Mouse (Mus musculus) hematopoietic stem cell, adult 5-6 weeks (primary cell): Measurements from ENCODE around the gene Mbd6. TPM values are rescaled to one million over a fixed set of nuclear protein-coding genes. Genes with fewer than 3 reads are reported as not detected.

Experiments used
- ATAC-seq, 2 experiments: fragments of 125-278 bp in 1 of 2; replicated peaks in 1 of 2; 2 replicates each; pipeline ENCODE4 v1.8.0; 2016 to 2017; ENCODE audit warnings: inconsistent platforms in 2 of 2, mild to moderate bottlenecking in 2 of 2, moderate number of reproducible peaks in 2 of 2, low read depth in 1 of 2, moderate TSS enrichment in 1 of 2; ENCODE audit not compliant: low FRiP score in 2 of 2, poor library complexity in 2 of 2, severe bottlenecking in 2 of 2, insufficient read depth in 1 of 2, low TSS enrichment in 1 of 2
- total RNA-seq: library from RNA; stranded (forward); fragments of 172-1452, 232-1000 nt; gene quantifications from 2 replicates; pipeline ENCODE4 v1.2.3, GENCODE M21; 2017

Gene Mbd6
- total RNA-seq, 1 experiment from 2014 or later, result 5.9 TPM

DNA sequence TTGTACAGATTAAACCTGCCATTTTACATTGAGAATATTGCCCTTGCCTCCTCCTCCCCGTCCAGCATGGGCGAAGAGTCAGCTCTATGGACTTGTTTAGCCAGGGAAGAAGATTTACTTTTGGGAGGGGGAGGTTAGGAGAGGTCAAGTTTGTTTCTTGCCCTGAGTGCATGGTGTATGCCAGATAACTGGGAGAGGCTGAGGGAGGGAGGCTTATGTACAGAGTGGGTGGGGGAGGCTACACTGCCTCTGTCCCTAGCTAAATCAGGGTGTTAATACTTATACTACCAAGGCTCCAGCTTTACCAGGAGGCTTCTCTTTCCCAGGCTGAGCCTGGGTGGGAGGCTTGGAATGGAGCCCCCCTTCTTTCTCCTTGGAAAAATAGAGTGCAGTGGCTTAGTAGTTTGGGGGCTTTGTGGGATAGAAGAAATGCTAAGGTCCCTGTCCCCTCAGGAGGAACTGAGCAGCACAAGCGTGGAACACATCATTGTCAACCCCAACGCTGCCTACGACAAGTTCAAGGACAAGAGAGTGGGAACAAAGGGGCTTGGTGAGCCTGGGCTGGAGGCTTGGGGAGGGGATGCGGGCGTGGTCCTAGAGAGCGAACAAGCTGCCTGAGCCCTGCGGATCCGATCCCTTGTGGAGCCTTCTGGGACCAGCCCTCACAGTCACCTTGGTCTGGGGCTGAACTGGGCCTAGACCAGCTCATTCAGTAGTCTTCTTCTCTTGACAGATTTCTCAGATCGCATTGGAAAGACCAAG lies 14.4 kb downstream of the Mbd6 start:
- no peak for ATAC-seq

DNA sequence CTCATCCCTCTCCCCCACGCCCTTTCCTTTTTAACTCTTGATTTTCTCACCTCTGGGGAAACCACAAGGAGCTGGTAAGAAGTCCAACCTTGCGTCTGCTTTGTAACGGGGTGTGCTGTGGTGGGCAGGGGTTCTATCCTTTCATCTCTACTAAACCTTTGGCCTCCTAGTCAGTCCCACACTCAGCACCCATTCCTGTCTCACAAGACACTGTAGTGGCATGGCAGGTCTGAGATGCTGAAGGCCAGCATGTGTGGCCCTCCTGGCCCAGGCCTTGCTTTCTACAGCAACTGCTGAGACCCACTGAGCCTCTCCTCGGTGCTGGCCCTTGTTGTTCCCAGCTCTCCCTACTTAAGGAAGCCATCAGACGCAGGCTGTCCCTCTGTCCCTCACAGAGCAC lies 16.4 kb downstream of the Mbd6 start:
- no peak for ATAC-seq

DNA sequence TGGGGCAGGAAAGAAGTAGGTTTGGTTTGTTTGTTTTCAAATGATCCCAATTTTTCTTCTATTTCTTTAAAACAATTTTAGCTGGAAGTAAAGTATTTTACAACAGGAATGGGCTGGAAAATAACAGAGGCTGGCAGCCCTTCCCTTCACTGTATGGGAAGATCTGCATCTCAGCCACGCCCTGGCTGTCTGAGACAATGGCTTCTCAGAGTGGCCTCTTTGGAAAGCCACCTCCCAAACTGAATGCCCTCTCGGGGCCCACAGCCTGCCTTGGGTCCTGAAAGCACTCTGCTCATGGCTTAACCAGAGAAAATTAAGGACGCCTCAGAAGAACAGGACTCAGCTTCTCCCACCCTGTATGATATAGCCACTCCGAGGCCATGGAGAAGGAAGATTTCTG lies 18.9 kb downstream of the Mbd6 start:
- no peak for ATAC-seq

DNA sequence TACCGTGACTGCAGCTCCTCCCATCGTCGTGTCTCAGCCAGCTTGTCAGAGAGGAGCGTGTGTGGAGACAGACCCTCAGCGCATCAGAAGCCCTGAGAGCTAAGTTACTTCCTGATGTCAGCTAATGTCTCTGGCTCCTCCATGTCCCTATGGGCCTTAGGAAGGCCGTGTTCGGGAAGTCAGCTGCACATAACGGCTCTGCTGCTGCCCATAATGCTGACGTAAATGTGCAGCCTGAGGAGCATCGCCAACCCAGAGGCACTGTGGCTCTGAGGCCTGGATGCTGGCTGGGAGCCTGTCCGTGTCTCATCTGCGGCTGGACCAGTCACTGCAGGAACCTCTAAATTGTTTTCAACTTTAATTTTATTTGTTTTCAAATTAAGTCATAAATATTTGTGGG lies 19.8 kb downstream of the Mbd6 start:
- ATAC-seq, result no peak

DNA sequence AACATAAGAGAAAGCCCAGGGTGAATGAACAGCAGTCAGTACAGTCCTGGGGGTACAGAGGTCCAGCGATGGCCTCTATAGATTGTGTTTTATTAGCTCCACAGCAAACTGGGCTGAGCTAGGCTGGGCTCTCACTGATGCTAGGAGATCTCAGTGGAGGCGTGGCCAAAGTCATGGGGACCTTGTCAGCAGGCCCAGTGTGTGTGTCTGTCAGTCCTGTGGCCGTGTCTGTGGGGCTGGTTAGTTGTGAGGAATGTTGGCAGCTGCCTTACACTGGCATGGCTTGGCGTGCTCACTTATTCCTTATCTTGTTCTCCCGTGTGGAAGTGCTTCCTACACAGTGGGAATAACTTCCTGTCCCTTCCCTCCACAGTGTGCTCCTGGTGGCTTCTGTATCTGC lies 20.4 kb downstream of the Mbd6 start:
- no peak for ATAC-seq

DNA sequence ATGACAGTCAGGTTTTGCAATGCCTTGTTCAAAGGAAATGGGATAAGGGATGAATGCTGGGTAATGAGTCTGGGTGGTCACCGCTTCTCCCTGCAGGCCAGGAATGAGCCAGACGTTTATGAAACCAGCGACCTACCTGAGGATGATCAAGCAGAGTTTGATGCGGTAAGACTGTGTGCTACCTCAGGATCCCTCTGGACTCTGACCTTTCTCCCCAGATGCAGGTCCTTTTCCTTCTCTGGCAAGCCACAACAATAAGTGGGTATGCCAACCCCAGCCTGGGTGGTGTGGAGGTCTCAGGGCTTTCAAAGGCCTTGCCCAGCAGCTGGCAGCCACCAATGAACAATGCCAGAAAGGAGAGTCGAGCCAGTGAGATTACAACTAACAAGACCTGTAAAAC lies 21.5 kb downstream of the Mbd6 start:
- no peak for ATAC-seq

DNA sequence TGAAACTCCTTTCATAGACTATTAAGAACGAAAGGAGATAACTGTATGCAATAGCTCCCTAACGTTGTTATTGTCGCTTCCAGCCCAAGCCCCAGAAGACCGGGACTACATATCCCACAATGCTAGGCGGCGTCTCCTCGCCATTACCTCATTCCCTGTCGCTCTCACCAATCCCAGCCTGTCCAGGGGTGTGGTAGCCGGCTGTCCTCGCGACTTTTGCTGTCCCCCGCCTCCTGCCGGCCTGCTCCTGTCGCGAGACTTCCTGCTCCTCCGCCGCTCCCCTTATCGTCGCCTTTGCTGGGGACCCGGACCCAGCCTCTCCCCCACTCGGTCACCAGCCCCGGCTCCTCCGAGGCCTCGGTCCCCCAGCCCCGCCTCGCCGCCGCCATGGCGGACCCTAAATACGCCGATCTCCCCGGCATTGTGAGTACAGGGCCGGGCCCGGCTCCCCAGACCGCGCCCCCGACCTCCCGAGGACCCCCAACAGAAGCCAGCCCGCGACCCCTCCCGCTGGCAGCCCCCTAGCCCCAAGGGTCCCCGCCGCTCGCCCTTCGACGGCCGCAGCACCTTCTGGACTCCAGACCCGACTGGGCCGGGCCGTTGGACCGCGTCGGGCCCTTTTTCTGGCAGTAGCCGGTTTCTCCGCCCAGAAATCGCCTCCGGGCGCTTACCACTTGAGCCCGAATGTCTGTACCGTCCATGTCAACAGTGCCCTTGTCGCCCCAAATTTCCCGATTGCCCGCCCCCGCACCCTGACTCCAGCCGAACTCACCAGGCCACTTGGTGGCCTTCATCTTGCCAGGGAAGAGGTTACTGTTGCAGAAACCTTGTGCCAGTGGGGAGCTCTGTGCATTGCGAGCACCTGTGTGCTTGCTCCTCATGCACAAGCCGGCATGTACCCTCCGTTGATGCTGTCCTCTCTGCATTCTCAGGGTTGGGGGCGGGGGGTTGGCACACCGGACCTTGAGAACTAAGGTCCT lies 22.4 kb downstream of the Mbd6 start, which contains the start of gene Dctn2:
Dctn2 (plus strand) TSS at position 257 of the 980 bp plus-strand sequence.
- peak; percentile 99 for ATAC-seq

DNA sequence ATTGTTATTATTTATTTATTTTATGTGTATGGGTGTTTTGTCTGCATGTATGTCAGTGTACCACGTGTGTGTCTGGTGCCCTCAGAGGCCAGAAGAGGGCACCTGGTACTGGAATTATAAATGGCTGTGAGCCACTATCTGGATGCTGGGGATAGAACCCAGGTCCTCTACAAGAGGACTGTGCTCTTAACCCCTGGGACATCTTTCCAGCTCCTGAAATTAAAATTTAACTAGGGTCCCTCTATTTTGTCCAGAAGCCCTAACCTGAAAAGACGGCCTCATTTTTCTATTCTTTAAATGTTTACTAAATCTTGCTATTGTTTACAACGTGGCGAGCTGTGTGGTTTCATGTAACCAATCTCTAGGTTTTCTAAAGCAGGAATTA lies 23.1 kb downstream of the Mbd6 start:
- no peak for ATAC-seq

DNA sequence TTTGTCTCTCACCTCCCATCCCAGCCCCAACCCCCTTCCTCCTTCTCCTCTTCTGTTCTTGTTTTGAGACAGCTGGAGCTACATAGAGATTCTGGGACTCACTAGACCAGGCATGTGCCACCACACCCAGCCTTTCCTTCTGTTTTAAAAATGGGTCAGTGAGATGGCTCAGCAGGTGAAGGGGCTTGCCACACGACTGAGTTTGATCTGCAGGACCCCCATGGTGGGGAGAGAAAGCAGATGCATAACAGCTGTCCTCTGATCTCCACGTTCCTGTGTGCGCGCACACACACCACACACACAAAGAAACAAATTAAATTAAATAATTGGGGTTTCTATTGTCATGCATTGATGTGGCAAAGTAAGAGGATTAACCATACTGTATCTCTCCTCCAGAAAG lies 23.8 kb downstream of the Mbd6 start:
- no peak for ATAC-seq

DNA sequence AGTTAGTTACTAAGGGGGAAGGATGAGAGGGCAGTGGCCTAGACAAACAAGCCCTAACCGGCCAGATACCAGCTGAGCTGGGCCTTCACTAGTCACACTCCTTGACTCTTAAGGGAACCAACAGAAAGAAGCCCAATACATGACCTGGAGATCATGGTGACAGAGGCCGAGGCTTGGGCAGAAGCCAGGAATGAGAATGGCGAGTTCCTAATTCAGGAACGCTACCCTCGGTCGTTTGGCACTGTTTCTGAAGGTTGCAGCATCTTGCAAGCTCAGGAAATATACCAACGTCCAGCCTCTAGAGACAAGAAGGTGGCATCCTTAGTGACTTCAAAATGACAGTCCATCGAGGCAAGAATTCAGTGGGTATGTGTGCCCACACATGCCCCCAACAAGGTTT lies 24.5 kb downstream of the Mbd6 start:
- no peak for ATAC-seq

DNA sequence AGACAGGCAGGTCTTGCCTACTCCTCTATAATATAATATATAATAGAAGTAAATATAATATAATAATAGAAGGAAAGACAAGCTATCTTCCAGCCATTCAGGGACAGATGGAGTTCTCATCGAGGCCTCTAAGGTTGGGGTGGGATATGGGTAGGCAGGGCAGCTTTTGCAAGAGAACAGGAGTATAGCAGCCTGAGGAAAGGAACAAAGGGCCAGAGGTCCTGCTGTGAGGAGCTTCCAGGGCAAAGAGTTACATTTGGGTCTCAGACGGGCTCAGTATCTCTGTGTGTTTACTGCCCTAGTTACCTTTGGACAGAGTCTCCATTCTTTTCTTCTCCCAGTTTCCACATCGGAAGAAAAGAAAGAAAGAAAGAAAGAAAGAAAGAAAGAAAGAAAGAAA lies 25.2 kb downstream of the Mbd6 start:
- ATAC-seq, result no peak

DNA sequence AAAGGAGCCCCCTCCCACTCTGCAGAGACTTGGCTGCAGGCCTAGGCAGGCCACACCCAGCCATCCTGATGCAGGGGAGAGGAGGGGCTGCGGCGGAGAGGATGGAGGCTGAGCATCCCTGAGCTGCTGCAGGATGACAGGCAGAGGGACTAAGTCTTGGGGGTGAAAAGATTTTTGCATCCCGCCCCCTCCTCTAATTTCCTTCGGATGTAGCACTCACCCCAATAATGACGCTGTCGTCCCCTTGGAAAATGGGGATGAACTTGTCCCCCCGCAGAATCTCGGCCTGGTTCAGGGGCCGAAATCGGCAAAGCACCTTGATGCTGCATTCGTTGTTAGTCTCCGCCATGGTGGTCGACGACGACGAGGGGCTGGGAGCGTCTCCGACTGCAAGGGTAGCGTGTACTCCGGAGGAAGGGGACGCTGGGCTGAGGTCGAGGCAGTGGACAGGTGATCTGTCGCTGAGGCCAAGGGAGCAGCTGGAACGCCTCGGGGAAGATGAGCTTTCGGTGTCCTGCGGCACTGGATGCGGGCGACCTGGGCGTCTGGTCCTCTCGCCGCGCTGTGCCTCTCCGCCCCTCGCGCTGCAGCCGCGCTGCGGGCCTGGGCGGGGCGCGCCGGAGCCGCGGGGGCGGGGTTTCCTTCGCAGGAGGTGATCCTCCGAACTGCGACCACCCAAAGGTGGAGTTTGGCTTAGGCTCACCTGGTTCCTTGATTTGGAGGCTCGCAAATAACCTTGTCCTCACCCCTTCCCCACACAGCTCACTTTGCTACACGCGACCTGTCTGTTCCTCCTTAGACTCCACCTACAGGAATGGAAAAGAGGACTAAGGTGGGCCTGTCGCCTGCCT lies 26.0 kb downstream of the Mbd6 start, which contains the start of gene Kif5a:
Kif5a (minus strand) TSS at position 801 of the 851 bp plus-strand sequence.
- no peak for ATAC-seq

DNA sequence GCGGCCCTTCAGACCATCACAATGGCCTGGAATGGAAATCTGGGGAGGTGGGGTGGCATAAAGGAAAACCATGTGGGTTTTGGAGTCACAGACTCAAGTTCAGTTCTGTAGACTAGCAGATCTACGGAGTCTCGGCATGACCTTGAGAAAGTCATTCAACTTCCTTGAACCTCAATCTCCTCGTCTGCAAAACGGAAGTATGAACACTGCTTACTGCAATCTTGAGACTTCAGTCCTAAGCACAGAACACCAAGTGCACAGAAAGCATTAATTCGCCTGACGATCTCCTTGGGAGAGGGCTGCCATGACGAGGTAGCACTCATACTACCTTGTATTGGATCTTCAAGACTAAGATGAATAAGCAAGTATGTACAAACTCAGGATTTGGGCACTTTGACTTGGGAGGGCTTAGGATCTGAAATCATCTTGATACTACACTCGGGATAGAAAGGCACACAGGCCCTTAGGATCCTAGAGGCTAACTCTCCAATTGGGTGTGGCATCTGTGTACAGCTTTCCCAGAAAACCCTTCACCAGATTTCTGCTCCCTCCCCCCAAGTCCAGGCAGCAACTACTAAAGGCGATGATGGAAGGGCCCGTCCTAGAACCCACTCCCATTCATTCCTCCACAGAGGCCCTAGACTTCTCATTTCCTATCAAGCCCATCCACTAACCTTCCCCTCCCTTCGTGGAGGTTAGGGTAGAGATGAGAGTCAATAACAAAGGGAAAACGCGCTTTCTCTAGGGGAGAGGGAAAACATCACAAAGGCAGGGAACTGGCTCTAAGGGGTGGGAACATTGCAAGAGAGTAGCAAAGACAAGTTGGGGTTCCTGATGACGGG lies 26.9 kb downstream of the Mbd6 start:
- ATAC-seq, result no peak

DNA sequence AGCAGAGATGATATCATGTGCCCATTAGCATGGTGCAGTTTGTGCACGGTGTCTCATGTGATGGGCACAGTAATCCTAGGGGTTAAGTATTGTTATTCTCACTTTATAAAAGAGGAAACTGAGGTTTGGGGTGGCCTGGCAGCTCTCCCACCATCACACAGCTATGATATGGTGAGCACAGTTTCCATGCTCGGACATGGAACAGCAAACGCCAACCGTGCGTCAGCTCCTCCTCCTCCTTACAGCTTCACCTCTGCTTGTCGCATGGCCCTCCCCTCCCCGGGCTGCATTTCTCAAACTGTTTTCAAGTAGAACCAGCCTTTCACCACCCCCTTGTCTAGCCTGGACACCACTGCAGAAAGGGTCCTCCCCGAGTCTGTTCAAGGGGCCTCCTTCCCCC lies 30.3 kb downstream of the Mbd6 start:
- ATAC-seq, result peak; percentile 19 to 65; a peak in 2 of 4 replicates

DNA sequence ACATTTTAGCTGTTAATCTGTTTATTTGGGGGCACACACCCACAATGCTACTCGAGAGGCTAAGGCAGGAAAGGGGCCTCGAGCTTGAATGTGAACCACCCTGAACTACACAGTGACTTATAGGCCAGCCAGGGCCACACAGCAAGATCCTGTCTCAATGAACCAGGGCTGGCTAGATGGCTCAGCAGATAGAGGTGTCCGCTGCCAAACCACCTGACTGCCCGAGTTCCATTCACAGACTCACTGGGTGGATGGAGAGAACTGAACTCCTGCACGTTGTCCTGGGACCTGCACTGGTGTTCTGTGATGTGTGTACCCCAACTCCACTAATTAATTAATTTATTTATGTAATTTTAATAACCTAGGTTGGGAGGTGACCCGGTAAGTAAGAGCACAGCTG lies 31.0 kb downstream of the Mbd6 start:
- no peak for ATAC-seq

DNA sequence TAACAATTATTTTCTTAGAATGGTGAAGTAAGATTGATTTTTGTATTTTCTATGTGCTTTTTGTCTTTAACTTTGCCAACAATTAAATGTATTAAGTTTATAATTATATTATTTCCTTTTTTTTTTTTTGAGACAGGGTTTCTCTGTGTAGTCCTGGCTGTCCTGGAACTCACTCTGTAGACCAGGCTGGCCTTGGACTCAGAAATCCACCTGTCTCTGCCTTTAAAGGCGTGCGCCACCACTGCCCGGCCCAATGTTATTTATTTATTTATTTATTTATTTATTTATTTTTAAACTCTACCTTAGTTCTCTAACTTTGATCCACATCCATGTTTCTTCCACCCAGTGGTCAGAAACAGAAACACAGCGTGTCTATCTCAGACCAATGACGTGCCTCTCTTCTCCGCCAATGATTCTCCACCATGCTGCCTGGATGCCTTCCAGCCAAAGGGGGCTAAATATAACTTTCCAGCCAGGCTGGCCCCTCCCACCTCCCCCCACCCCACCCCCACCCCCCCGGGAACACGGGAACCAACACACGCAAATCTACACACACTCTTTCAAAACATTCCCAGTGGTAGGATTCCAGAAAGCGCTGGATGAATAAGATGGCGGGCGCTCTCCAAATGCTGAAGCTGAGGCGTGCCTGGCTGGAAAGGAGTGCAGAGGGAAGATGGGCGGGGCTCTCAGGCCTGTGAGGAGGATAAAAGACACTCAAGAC lies 33.0 kb downstream of the Mbd6 start:
- no peak for ATAC-seq
